Comparison of ENCODE assay signal across 20 mouse cellular contexts in the genomic region with DNA sequence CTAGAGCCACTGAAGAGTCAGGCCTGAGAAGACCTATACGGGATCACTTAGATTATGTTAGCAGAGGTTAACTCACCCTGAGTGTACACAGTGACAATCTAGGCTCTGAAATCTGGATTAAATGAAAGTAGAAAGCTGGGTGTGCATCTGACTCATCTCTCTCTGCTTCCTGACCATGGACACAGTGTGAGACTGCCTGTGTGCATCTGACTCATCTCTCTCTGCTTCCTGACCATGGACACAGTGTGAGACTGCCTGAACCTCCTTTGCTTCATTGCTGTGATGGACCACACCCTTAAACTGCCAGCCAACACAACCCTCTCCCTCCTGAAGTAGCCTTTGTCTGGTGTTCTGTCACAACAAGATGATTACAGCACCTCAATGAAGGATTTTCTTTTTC.
DNase-seq lines count a peak whose midpoint lies in the region; ATAC-seq and TF ChIP-seq lines count a peak whose summit lies in the region.
"Had no signal": no experiment of that assay in that cellular context is flagged by ENCODE, and none has a peak within 500 bp of the region (broad histone marks: within the 10 kb centered on the region; RNA-seq: fewer than 3 reads in every experiment).

No protein-coding gene starts in this region.

- TF ChIP-seq POLR2A in bone marrow macrophage, adult 2 months (IDR thresholded peaks at IDR 0.05; ENCODE audit: borderline replicate concordance, low read depth, low read length): no peak

- peak overlapping the region; percentile 48 for H3K27ac ChIP-seq in bone marrow macrophage, adult 2 months (ENCODE audit: insufficient read depth, low read depth, low read length)
- no peak overlapping the region for H3K27ac ChIP-seq in hindbrain, embryonic 12.5 days
- H3K27ac ChIP-seq: embryonic facial prominence, embryonic 12.5 days; midbrain, embryonic 12.5 days had no signal

- intact Hi-C loops in heart, postnatal 36 days (cut with DNase I): no loop called here

- H3K36me3 ChIP-seq in hindbrain, embryonic 12.5 days: no peaks in the 10 kb centered on the region
- H3K36me3 ChIP-seq: embryonic facial prominence, embryonic 12.5 days; G1E; heart, embryonic 12.5 days had no signal

- no peaks in the 10 kb centered on the region for H3K27me3 ChIP-seq in hindbrain, embryonic 12.5 days
- H3K27me3 ChIP-seq: embryonic facial prominence, embryonic 12.5 days; heart, embryonic 12.5 days; midbrain, embryonic 12.5 days had no signal

- H3K9ac ChIP-seq in hindbrain, embryonic 12.5 days: no peak overlapping the region
- H3K9ac ChIP-seq: embryonic facial prominence, embryonic 12.5 days; heart, embryonic 12.5 days; midbrain, embryonic 12.5 days had no signal

- ATAC-seq in hindbrain, embryonic 12.5 days (ENCODE audit: low FRiP score): no peak
- ATAC-seq: hindbrain, embryonic 16.5 days had no signal

- no peaks in the 10 kb centered on the region for H3K9me3 ChIP-seq in hindbrain, embryonic 12.5 days (replicated peaks)
- H3K9me3 ChIP-seq: embryonic facial prominence, embryonic 12.5 days; G1E; heart, embryonic 12.5 days; midbrain, embryonic 12.5 days had no signal

- peaks cover 8% of the 10 kb centered on the region for H3K4me1 ChIP-seq in bone marrow macrophage, adult 2 months (ENCODE audit: control insufficient read depth, insufficient read depth, low read length)
- no peaks in the 10 kb centered on the region for H3K4me1 ChIP-seq in hindbrain, embryonic 12.5 days
- H3K4me1 ChIP-seq: embryonic facial prominence, embryonic 12.5 days; heart, embryonic 12.5 days; midbrain, embryonic 12.5 days had no signal

- DNase-seq in adrenal gland, adult 8-10 months: peak; percentile 7
- DNase-seq in adrenal gland, postnatal 25 days: no peak
- DNase-seq in heart, adult 11 months: peak; percentile 89
- no peak for DNase-seq in heart, postnatal 36 days
- peak; percentile 29 for DNase-seq in skeletal muscle tissue, adult 2 months (ENCODE audit: low read depth, low spot score)
- DNase-seq in frontal cortex, adult 2 months (ENCODE audit: extremely low spot score in 1 of 2, low spot score in 1 of 2): no peak
- DNase-seq: cerebellum, adult 11-12 months; kidney, adult 8-10 months; kidney, postnatal 36 days; liver; lung, adult 2 months; lung, postnatal 36 days; thymus, adult 2 months had no signal

- no peak overlapping the region for H3K4me2 ChIP-seq in hindbrain, embryonic 12.5 days (replicated peaks)
- H3K4me2 ChIP-seq: embryonic facial prominence, embryonic 12.5 days; heart, embryonic 12.5 days; midbrain, embryonic 12.5 days had no signal

- TF ChIP-seq CTCF in bone marrow macrophage, adult 2 months (IDR thresholded peaks at IDR 0.05; ENCODE audit: low read depth, low read length): no peak

- 95% methylated on average over 1 of the region's 1 CpGs for WGBS in hindbrain, embryonic 12.5 days

- no peak overlapping the region for H3K4me3 ChIP-seq in bone marrow macrophage, adult 2 months (ENCODE audit: insufficient read depth, low read length)
- H3K4me3 ChIP-seq in hindbrain, embryonic 12.5 days: no peak overlapping the region
- H3K4me3 ChIP-seq: embryonic facial prominence, embryonic 12.5 days; heart, embryonic 12.5 days; midbrain, embryonic 12.5 days had no signal

Comparison
In these comparisons a context has a peak if more than half of its experiments do, and no peak if none do; other contexts are left out.
1. DNase-seq: peak in adrenal gland, adult 8-10 months (single experiment), heart, adult 11 months (single experiment) and skeletal muscle tissue, adult 2 months (single experiment); none in adrenal gland, postnatal 25 days (single experiment), heart, postnatal 36 days (0 of 2) and frontal cortex, adult 2 months (0 of 2).